Mouse (Mus musculus) lung, embryonic 14.5 days (tissue): ENCODE data around the gene Grk5. TPM values are rescaled to one million over a fixed set of nuclear protein-coding genes. Genes with fewer than 3 reads are reported as not detected.

Experiments
- ATAC-seq: fragments of 200-750 bp; cut with Nextera tagmentation; 2 replicates; pipeline ENCODE4 v1.8.0; 2017; ENCODE audit warnings: mild to moderate bottlenecking, moderate TSS enrichment, moderate library complexity; ENCODE audit not compliant: insufficient read depth
- DNase-seq: peaks from one replicate; pipeline ENCODE4 v3.0.0-alpha.2; 2015
- H3K27ac ChIP-seq: fragments of 300-500 bp; sonication (generic); 2 replicates; pipeline ENCODE4 v1.5.1; 2014; ENCODE audit warnings: low read depth, mild to moderate bottlenecking, moderate library complexity
- H3K27me3 ChIP-seq: fragments of 300-500 bp; sonication (generic); 2 replicates; pipeline ENCODE4 v1.6.1; 2014; ENCODE audit warnings: low read length, control low read depth; ENCODE audit not compliant: insufficient read depth
- H3K36me3 ChIP-seq: fragments of 300-500 bp; sonication (generic); 2 replicates; pipeline ENCODE4 v1.6.1; 2014; ENCODE audit warnings: control low read depth; ENCODE audit not compliant: insufficient read depth
- H3K4me1 ChIP-seq: fragments of 300-500 bp; sonication (generic); 2 replicates; pipeline ENCODE4 v1.6.1; 2014; ENCODE audit warnings: antibody characterized with exemption, control low read depth; ENCODE audit not compliant: insufficient read depth
- H3K4me2 ChIP-seq: fragments of 300-500 bp; sonication (generic); 2 replicates; pipeline ENCODE4 v1.6.1; 2014; ENCODE audit warnings: mild to moderate bottlenecking
- H3K4me3 ChIP-seq: fragments of 300-500 bp; sonication (generic); 2 replicates; pipeline ENCODE4 v1.5.1; 2014; ENCODE audit warnings: low read depth, low read length
- H3K9ac ChIP-seq: fragments of 300-500 bp; sonication (generic); 2 replicates; pipeline ENCODE4 v1.6.1; 2014
- H3K9me3 ChIP-seq: fragments of 300-500 bp; sonication (generic); 2 replicates; pipeline ENCODE4 v1.6.1; 2016; ENCODE audit warnings: low read depth, low read length, control low read depth
- CTCF ChIP-seq: IDR thresholded peaks from 2 replicates; pipeline ENCODE4 v1.5.1; 2016; ENCODE audit warnings: antibody characterized with exemption, low read depth
- WGBS: fragments of 180-500 bp; shearing (Covaris S2); extraction: QIAGEN DNeasy Blood & Tissue Kit; methylation state at CpG from one replicate; pipeline ENCODE4 v1.1.7; 2014; 5-methylcytosine and 5-hydroxymethylcytosine counted together
- polyA plus RNA-seq: library from polyadenylated mRNA; unstranded; fragments of >200 nt; fragmentation: Nextera tagmentation; extraction: Ambion mirVana; gene quantifications from 2 replicates; pipeline ENCODE4 v1.2.1, GENCODE M21; 2014

Grk5 gene
- polyA plus RNA-seq, 1 experiment from 2014 or later, result 4.5 TPM

DNA sequence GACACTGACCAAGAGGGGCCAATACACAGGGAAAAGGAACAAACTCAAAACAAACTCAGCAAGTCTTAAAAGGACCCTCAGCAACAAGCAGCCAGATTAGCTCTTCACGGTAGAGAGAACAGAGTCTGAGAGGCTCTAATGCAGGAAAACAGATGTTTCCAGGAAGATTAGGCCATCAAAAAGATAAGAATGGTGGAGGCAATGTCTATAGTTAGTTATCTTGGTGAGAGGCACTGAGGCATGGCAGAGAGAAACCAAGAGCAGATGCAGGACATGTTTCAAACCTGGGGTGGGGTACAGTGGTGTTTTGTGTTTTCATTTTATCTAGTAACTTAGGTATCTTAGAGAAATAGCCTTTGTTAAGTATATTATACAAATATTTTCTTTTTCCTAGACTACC lies 17.3 kb upstream of the Grk5 start:
- no peak overlapping the region; the same call in 1 of the 2 replicates for H3K4me2 ChIP-seq
- no peak for ATAC-seq

DNA sequence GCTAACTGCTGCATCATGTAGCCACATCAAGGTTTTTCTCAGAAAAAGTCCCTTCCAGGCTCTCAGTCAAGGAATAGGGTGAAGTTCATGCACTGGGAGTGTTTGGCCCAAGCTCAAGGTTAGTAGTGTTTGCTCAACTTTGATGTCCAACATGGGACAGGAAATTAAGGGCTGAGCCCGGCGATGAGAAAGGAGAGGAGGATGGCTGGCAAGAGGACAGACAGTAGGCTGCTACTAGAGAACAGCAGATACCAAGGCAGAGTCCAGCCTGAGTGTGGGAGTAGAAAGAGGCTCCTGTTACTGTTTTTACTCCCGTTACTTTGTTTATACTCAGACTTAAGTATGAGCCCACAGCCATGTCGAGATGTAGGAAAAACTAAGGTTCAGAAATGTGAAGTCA lies 16.0 kb upstream of the Grk5 start:
- no peaks in the 10 kb centered on the region for H3K27me3 ChIP-seq
- peak overlapping the region; percentile 67 for H3K4me3 ChIP-seq
- ATAC-seq (peak; percentile 2; the same call in 1 of the 2 replicates), DNase-seq (peak; percentile 24)
- H3K9me3 ChIP-seq, result no peaks in the 10 kb centered on the region
- H3K4me2 ChIP-seq, result peak overlapping the region; percentile 66
- TF ChIP-seq CTCF, result no peak
- H3K9ac ChIP-seq, result peak overlapping the region; percentile 70; the same call in 1 of the 2 replicates
- WGBS, result 2% methylated on average over 4 of the region's 4 CpGs
- H3K4me1 ChIP-seq, result peaks cover 4% of the 10 kb centered on the region; the same call in 1 of the 2 replicates
- H3K27ac ChIP-seq, result peak overlapping the region; percentile 80
- H3K36me3 ChIP-seq, result peaks cover 10% of the 10 kb centered on the region

More for the DNA sequence above, 17.3 kb upstream of the Grk5 start:
- Histone ChIP-seq H3K9ac (no peak overlapping the region), H3K27me3 (no peaks in the 10 kb centered on the region), H3K4me3 (no peak overlapping the region), H3K36me3 (peaks cover 19% of the 10 kb centered on the region), H3K9me3 (no peaks in the 10 kb centered on the region), H3K4me1 (peaks cover 4% of the 10 kb centered on the region; the same call in 1 of the 2 replicates), H3K27ac (no peak overlapping the region)
- WGBS, result 29% methylated on average over 1 of the region's 1 CpGs
- no peak for DNase-seq
- TF ChIP-seq CTCF, result no peak

GRCm38 (mm10) chr19:60874064-60874694 lies 15.4 kb upstream of the Grk5 start, which contains the start of gene Prdx3:
Prdx3 (minus strand) TSS chr19:60874556.
- under 1% methylated on average over 28 of the region's 28 CpGs for WGBS
- Histone ChIP-seq H3K9me3 (no peaks in the 10 kb centered on the region), H3K4me1 (peaks cover 4% of the 10 kb centered on the region; the same call in 1 of the 2 replicates), H3K36me3 (peaks cover 8% of the 10 kb centered on the region), H3K4me2 (peak within 1 kb of the TSS; percentile 66), H3K4me3 (peak within 1 kb of the TSS; percentile 67), H3K27me3 (no peaks in the 10 kb centered on the region), H3K27ac (peak within 1 kb of the TSS; percentile 80), H3K9ac (peak within 1 kb of the TSS; percentile 70)
- ATAC-seq, result peak; percentile 98
- DNase-seq, result peak; percentile 98
- TF ChIP-seq CTCF, result peak; percentile 28

DNA sequence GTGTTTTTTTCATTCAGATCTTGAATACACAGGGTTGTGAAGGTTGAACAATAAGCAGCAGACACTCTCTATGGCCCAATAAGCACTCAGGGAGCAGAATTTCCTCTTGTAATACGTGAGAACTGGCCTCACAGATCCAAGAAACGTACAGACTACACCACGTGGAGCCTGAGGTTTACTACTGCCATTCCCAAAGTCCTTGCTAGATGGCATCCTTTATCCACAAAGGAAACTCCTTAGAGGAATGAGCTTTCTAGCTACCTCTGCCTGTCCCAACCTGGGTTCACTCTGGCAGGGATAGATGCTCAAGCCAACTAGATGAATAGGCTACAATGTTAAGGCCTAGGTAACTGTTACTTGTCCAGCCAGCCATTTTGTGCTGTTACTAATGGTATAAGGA lies 6.4 kb upstream of the Grk5 start:
- peak; percentile 62 for TF ChIP-seq CTCF
- no peak overlapping the region for H3K4me2 ChIP-seq
- WGBS, result 5% methylated on average over 3 of the region's 3 CpGs
- ATAC-seq (no peak), DNase-seq (peak; percentile 74)
- H3K27me3 ChIP-seq, result no peaks in the 10 kb centered on the region
- no peak overlapping the region for H3K9ac ChIP-seq
- no peak overlapping the region for H3K27ac ChIP-seq
- H3K36me3 ChIP-seq, result no peaks in the 10 kb centered on the region
- H3K4me1 ChIP-seq, result no peaks in the 10 kb centered on the region
- H3K4me3 ChIP-seq, result no peak overlapping the region
- no peaks in the 10 kb centered on the region for H3K9me3 ChIP-seq

DNA sequence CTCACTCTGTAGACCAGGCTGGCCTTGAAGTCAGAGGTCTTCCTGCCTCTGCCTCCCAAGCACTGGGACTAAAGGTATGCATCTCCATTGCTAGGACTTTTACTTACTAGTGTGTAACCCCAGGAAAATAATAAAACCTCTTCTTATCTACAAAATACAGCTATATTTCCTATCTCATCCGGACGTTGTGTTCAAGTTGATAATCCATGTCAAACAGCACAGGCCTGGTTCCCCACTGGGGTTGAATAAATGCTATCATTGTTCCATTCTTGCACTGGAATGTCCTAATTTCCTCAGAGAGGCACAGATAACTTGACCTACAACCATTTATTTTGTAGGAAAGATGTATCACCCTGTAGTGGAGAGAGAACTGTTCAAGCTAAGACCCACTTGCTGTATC lies 1.9 kb upstream of the Grk5 start:
- H3K27ac ChIP-seq, result 0 out of 2 replicates have a peak overlapping the region, but pooled peaks have one; percentile 33
- no peaks in the 10 kb centered on the region; the same call in 1 of the 2 replicates for H3K4me1 ChIP-seq
- H3K36me3 ChIP-seq, result no peaks in the 10 kb centered on the region
- WGBS, result 59% methylated on average over 2 of the region's 2 CpGs
- TF ChIP-seq CTCF, result no peak
- ATAC-seq (no peak), DNase-seq (no peak)
- H3K27me3 ChIP-seq, result no peaks in the 10 kb centered on the region
- H3K9me3 ChIP-seq, result no peaks in the 10 kb centered on the region
- H3K4me2 ChIP-seq, result no peak overlapping the region
- no peak overlapping the region for H3K9ac ChIP-seq
- H3K4me3 ChIP-seq, result no peak overlapping the region

DNA sequence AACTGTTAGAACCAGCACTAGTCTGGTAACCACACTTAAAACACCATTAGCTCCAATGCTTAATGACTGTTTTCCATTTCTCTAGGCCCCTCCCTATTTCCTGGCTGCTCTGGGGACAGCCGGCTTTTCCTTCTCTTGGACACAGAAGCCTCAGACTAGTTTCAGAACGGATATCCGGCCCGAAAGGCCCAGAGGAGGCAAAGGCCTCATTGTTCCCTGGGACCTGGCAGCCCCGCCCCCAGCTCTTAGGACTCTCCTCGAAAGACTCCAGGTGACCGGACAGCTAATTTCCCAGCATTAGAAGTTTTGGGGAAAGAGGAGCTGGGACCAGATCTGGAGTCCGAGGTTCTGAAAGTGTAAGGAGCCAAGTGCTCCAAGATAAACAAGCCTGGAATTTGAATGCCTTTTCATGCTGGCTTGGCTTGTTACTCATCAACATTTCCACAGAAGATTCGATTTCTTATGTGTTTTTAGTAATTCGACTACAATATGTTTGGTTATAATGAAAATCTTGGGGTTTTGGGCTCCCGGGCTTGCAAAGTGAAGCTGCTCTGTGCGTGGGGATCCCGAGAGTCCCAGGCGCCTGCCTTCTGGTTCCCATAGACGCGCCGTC lies 342 bp upstream of the Grk5 start:
- 3% methylated on average over 17 of the region's 17 CpGs for WGBS

GRCm38 (mm10) chr19:60890391-60891122 lies 1.0 kb downstream of the Grk5 start:
- ATAC-seq (peak; percentile 36), DNase-seq (no peak)
- H3K9ac ChIP-seq, result peak overlapping the region; percentile 86
- H3K4me3 ChIP-seq, result peak overlapping the region; percentile 79
- H3K4me1 ChIP-seq, result no peaks in the 10 kb centered on the region; the same call in 1 of the 2 replicates
- TF ChIP-seq CTCF, result no peak
- under 1% methylated on average over 41 of the region's 41 CpGs for WGBS
- no peaks in the 10 kb centered on the region for H3K36me3 ChIP-seq
- no peaks in the 10 kb centered on the region for H3K27me3 ChIP-seq
- H3K9me3 ChIP-seq, result no peaks in the 10 kb centered on the region
- peak overlapping the region; percentile 81 for H3K4me2 ChIP-seq
- peak overlapping the region; percentile 98 for H3K27ac ChIP-seq

More for the DNA sequence above, 342 bp upstream of the Grk5 start:
- Histone ChIP-seq H3K27me3 (no peaks in the 10 kb centered on the region), H3K4me2 (peak overlapping the region; percentile 81), H3K9ac (peak overlapping the region; percentile 86), H3K36me3 (no peaks in the 10 kb centered on the region), H3K4me3 (peak overlapping the region; percentile 79), H3K27ac (peak overlapping the region; percentile 98), H3K9me3 (no peaks in the 10 kb centered on the region), H3K4me1 (no peaks in the 10 kb centered on the region; the same call in 1 of the 2 replicates)
- ATAC-seq, result peak; percentile 42
- TF ChIP-seq CTCF, result no peak
- peak; percentile 83 for DNase-seq
